Mouse (Mus musculus): ENCODE measurements around the gene Ncapg. TPM values are rescaled to one million over a fixed set of nuclear protein-coding genes. Genes with fewer than 3 reads are reported as not detected.
"Not testable (repeated sequence)": the region's sequence is repeated elsewhere in the genome, so short reads cannot be mapped to it uniquely, and the experiment has no call there.

Gene Ncapg
- 1 to 10 TPM; 4.7 to 7.7 TPM for total RNA-seq (2021)
- long read RNA-seq, experiment 1, transcript Ncapg-201 (21 exons, 3,703 nt): major isoform, 6 of 10 reads
- long read RNA-seq, experiment 1, partial matches to known transcripts: 1 of 10 reads
- long read RNA-seq, experiment 1, other reads (novel, unspliced or antisense): 3 of 10 reads
- long read RNA-seq, experiment 2, partial matches to known transcripts: 0 of 4 reads
- long read RNA-seq, experiment 2, other reads (novel, unspliced or antisense): 1 of 4 reads

- DNase-seq: peak; percentile 99
These were observed at the start of gene Ncapg for GRCm38 (mm10) chr5:45669598-45670279. Gene Ncapg (plus strand): TSS chr5:45669919.

- DNase-seq: no peak
These were observed 48.2 kb upstream of the Ncapg start for GRCm38 (mm10) chr5:45621511-45621910.

- DNase-seq: no peak
These were observed 41.9 kb upstream of the Ncapg start for GRCm38 (mm10) chr5:45627771-45628170.

- DNase-seq: no peak
These were observed 40.2 kb upstream of the Ncapg start for GRCm38 (mm10) chr5:45629470-45629869.

GRCm38 (mm10) chr5:45638378-45638777 is 31.3 kb upstream of the Ncapg start:
- no peak for DNase-seq

- DNase-seq: peak; percentile 21
These were observed 30.7 kb upstream of the Ncapg start, which contains the start of gene Fam184b for GRCm38 (mm10) chr5:45638806-45639714. Gene Fam184b (minus strand): TSS chr5:45639614.

- no peak for DNase-seq
These were observed 30.0 kb upstream of the Ncapg start for GRCm38 (mm10) chr5:45639715-45640092.

- no peak for DNase-seq
These were observed 18.6 kb upstream of the Ncapg start for GRCm38 (mm10) chr5:45651026-45651703.

GRCm38 (mm10) chr5:45658406-45658805 is 11.3 kb upstream of the Ncapg start:
- DNase-seq: not testable (repeated sequence)

- DNase-seq: no peak
These were observed 1.4 kb upstream of the Ncapg start for GRCm38 (mm10) chr5:45668324-45668723.

- no peak for DNase-seq
These were observed 888 bp upstream of the Ncapg start for GRCm38 (mm10) chr5:45668831-45669230.

GRCm38 (mm10) chr5:45669234-45669597 is 503 bp upstream of the Ncapg start:
- DNase-seq: no peak

- no peak for DNase-seq
These were observed 556 bp downstream of the Ncapg start for GRCm38 (mm10) chr5:45670280-45670670.

GRCm38 (mm10) chr5:45670894-45671494 is 1.3 kb downstream of the Ncapg start:
- no peak for DNase-seq

GRCm38 (mm10) chr5:45675032-45675431 is 5.3 kb downstream of the Ncapg start:
- DNase-seq: no peak

- DNase-seq: no peak
These were observed 7.9 kb downstream of the Ncapg start for GRCm38 (mm10) chr5:45677639-45678038.

- DNase-seq: no peak
These were observed 10.2 kb downstream of the Ncapg start for GRCm38 (mm10) chr5:45679955-45680354.

GRCm38 (mm10) chr5:45683388-45683787 is 13.7 kb downstream of the Ncapg start:
- no peak for DNase-seq

- no peak for DNase-seq
These were observed 15.5 kb downstream of the Ncapg start for GRCm38 (mm10) chr5:45685243-45685642.

- DNase-seq: no peak
These were observed 16.5 kb downstream of the Ncapg start for GRCm38 (mm10) chr5:45686223-45686622.

GRCm38 (mm10) chr5:45689152-45689551 is 19.4 kb downstream of the Ncapg start:
- no peak for DNase-seq

- no peak for DNase-seq
These were observed 21.1 kb downstream of the Ncapg start for GRCm38 (mm10) chr5:45690802-45691201.

Data from gastrocnemius, postnatal 10 days (tissue).